In the genomic region with DNA sequence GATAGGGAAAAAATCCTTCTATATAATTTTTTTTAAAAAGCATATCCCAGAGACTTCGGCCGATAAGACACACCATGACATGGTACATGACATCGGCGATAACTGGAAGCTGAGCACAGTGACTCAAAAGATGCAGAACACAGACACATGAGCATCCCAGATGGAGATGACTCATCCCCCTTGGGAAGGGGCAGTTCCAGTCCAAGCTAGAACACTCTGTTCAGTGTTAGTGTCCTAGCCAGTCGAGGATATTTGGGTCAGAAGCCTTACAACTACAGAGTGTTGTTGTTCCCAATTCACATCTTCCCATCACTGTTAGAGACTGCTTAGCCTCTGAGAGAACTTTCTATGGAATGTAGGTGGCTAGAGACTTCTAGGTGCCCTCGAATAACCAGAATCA, we compare ENCODE assay signal across 14 mouse cellular contexts. TPM values are rescaled to one million over a fixed set of nuclear protein-coding genes. Genes with fewer than 3 reads are reported as not detected.
DNase-seq lines count a peak whose midpoint lies in the region; ATAC-seq lines count a peak whose summit lies in the region.
"Had no signal": no experiment of that assay in that cellular context is flagged by ENCODE, and none has a peak within 500 bp of the region (broad histone marks: within the 10 kb centered on the region; RNA-seq: fewer than 3 reads in every experiment).

No protein-coding gene starts in this region.

- WGBS in heart, embryonic 11.5 days (ENCODE audit: insufficient replicate concordance): 78% methylated on average over 6 of the region's 6 CpGs

- no peak overlapping the region for H3K9ac ChIP-seq in heart, embryonic 11.5 days (ENCODE audit: low read depth, low read length)
- H3K9ac ChIP-seq: embryonic facial prominence, embryonic 15.5 days; hindbrain, embryonic 15.5 days had no signal

- ATAC-seq in heart, embryonic 11.5 days (replicated peaks; ENCODE audit: insufficient number of reproducible peaks, low FRiP score, low TSS enrichment): no peak
- ATAC-seq: activated CD4-positive, CD25-positive, alpha-beta regulatory T cell, adult 4 months had no signal

- peaks cover 2% of the 10 kb centered on the region; the same call in 1 of the 2 replicates for H3K4me1 ChIP-seq in heart, embryonic 11.5 days (ENCODE audit: control insufficient read depth, insufficient read depth, low read length)

- H3K9me3 ChIP-seq in heart, embryonic 11.5 days (replicated peaks; ENCODE audit: control insufficient read depth, low read length): no peaks in the 10 kb centered on the region
- H3K9me3 ChIP-seq: embryonic facial prominence, embryonic 15.5 days; hindbrain, embryonic 15.5 days had no signal

- peaks cover 47% of the 10 kb centered on the region for H3K27me3 ChIP-seq in heart, embryonic 11.5 days (ENCODE audit: control insufficient read depth, insufficient read depth, low read length)
- H3K27me3 ChIP-seq: embryonic facial prominence, embryonic 15.5 days; hindbrain, embryonic 15.5 days had no signal

- no peaks in the 10 kb centered on the region for H3K36me3 ChIP-seq in heart, embryonic 11.5 days (ENCODE audit: control insufficient read depth, insufficient read depth, low read length)
- H3K36me3 ChIP-seq: embryonic facial prominence, embryonic 15.5 days; hindbrain, embryonic 15.5 days had no signal

- no peak overlapping the region for H3K4me2 ChIP-seq in heart, embryonic 11.5 days
- H3K4me2 ChIP-seq: embryonic facial prominence, embryonic 15.5 days; hindbrain, embryonic 15.5 days had no signal

- intact Hi-C loops in gastrocnemius, postnatal 14 days (cut with DNase I; ENCODE audit: low total_unique reads): no loop called here

- peak; percentile 90 to 94 for DNase-seq in heart, adult 18-20 months
- DNase-seq in right cerebral cortex, adult 18-20 months: peak; percentile 54
- DNase-seq in right cerebral cortex, postnatal 10 days (ENCODE audit: low spot score in 2 of 2): no peak
- peak; percentile 82 for DNase-seq in gastrocnemius, postnatal 14 days
- peak; percentile 39 for DNase-seq in telencephalon, adult 2 months (ENCODE audit: low read depth, low spot score)
- DNase-seq in thymus, postnatal 0 days (ENCODE audit: low spot score): no peak
- DNase-seq in thymus, postnatal 36 days: no peak
- DNase-seq: cerebellum, adult 8-10 months; kidney, postnatal 14 days; left cerebral cortex, postnatal 4 days had no signal

- no peak overlapping the region for H3K27ac ChIP-seq in heart, embryonic 11.5 days (ENCODE audit: low read depth, low read length)
- H3K27ac ChIP-seq: embryonic facial prominence, embryonic 15.5 days; hindbrain, embryonic 15.5 days had no signal

- no peak overlapping the region for H3K4me3 ChIP-seq in heart, embryonic 11.5 days (ENCODE audit: low read depth, low read length)
- H3K4me3 ChIP-seq: embryonic facial prominence, embryonic 15.5 days; hindbrain, embryonic 15.5 days had no signal

RNA-seq across cellular contexts. Expression of a gene that starts 4.0 kb away (rescaled TPM):
- total RNA-seq in heart, adult 18-20 months (2021): 10 to 100 TPM; 32.4 to 35.7 TPM
- 33.3 and 39.1 TPM in 2 replicates for polyA plus RNA-seq in heart, embryonic 11.5 days (2014; fragmentation: Nextera tagmentation; extraction: Ambion mirVana)
- 10 to 100 TPM; 29.8 to 32.6 TPM for total RNA-seq in gastrocnemius, postnatal 14 days (2021)
- polyA plus RNA-seq in thymus, postnatal 0 days (2015; fragmentation: Nextera tagmentation; extraction: Ambion mirVana): 9.0 and 10.8 TPM in 2 replicates
- polyA plus RNA-seq: activated CD4-positive, CD25-positive, alpha-beta regulatory T cell, adult 4 months had no signal

Comparison
In these comparisons a context has a peak if more than half of its experiments do, and no peak if none do; other contexts are left out.
1. DNase-seq: peak in heart, adult 18-20 months (2 of 2), right cerebral cortex, adult 18-20 months (single experiment), gastrocnemius, postnatal 14 days (single experiment) and telencephalon, adult 2 months (single experiment); none in right cerebral cortex, postnatal 10 days (0 of 2), thymus, postnatal 0 days (single experiment) and thymus, postnatal 36 days (0 of 2).